9 mouse cellular contexts compared by ENCODE assay signal in the genomic region with DNA sequence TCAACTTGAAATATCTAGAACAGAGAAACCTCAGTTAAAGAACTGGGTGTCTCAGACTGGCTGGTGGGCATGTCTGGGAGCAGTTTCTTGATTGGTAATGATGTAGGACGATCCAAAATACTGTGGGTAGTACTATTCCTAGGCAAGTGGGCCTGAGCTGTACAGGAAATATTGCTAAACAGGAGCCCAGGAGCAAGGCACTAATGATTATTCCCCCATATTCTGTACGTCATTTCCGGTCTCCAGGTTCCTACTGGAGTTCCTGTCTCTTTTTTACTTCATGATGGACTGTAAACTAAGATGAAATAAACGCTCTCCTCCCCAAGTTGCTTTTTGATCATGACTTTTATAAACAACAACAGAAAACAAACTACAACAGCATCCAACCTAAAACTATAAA. TPM values are rescaled to one million over a fixed set of nuclear protein-coding genes. Genes with fewer than 3 reads are reported as not detected.
DNase-seq lines count a peak whose midpoint lies in the region; ATAC-seq and TF ChIP-seq lines count a peak whose summit lies in the region.
"Had no signal": no experiment of that assay in that cellular context is flagged by ENCODE, and none has a peak within 500 bp of the region (broad histone marks: within the 10 kb centered on the region; RNA-seq: fewer than 3 reads in every experiment).

No protein-coding gene starts in this region.

- peak overlapping the region; percentile 90 for H3K27ac ChIP-seq in gastrocnemius, adult 2 months
- no peak overlapping the region for H3K27ac ChIP-seq in lung, embryonic 16.5 days (ENCODE audit: low read length)
- no peak overlapping the region for H3K27ac ChIP-seq in liver, embryonic 12.5 days
- H3K27ac ChIP-seq in stomach, embryonic 15.5 days: peak overlapping the region; percentile 72; the same call in 1 of the 2 replicates

- TF ChIP-seq CTCF in gastrocnemius, adult 2 months (IDR thresholded peaks at IDR 0.05): no peak

- H3K27me3 ChIP-seq in lung, embryonic 16.5 days (ENCODE audit: control insufficient read depth, insufficient read depth, low read depth, low read length): no peaks in the 10 kb centered on the region
- H3K27me3 ChIP-seq in liver, embryonic 12.5 days (replicated peaks): no peaks in the 10 kb centered on the region
- H3K27me3 ChIP-seq in stomach, embryonic 15.5 days (replicated peaks): no peaks in the 10 kb centered on the region

- H3K9me3 ChIP-seq in lung, embryonic 16.5 days (ENCODE audit: control insufficient read depth, low read length): no peaks in the 10 kb centered on the region
- no peaks in the 10 kb centered on the region for H3K9me3 ChIP-seq in liver, embryonic 12.5 days (replicated peaks)
- no peaks in the 10 kb centered on the region for H3K9me3 ChIP-seq in stomach, embryonic 15.5 days

- no peaks in the 10 kb centered on the region for H3K36me3 ChIP-seq in lung, embryonic 16.5 days (ENCODE audit: control insufficient read depth, insufficient read depth, low read length)
- H3K36me3 ChIP-seq in liver, embryonic 12.5 days: no peaks in the 10 kb centered on the region
- no peaks in the 10 kb centered on the region for H3K36me3 ChIP-seq in stomach, embryonic 15.5 days

- peak overlapping the region; percentile 71 for H3K4me3 ChIP-seq in gastrocnemius, adult 2 months
- peak overlapping the region; percentile 49; the same call in 1 of the 2 replicates for H3K4me3 ChIP-seq in lung, embryonic 16.5 days (ENCODE audit: low read length)
- H3K4me3 ChIP-seq in liver, embryonic 12.5 days: peak overlapping the region; percentile 42; the same call in 1 of the 2 replicates
- H3K4me3 ChIP-seq in stomach, embryonic 15.5 days (replicated peaks): peak overlapping the region; percentile 44

- no peak overlapping the region for H3K9ac ChIP-seq in lung, embryonic 16.5 days (ENCODE audit: low read length)
- peak overlapping the region; percentile 51; the same call in 1 of the 2 replicates for H3K9ac ChIP-seq in liver, embryonic 12.5 days
- H3K9ac ChIP-seq in stomach, embryonic 15.5 days: no peak overlapping the region

- DNase-seq in gastrocnemius, adult 2 months: no peak
- no peak for DNase-seq in gastrocnemius, postnatal 36 days
- DNase-seq in lung, postnatal 14 days: no peak
- no peak for DNase-seq in left cerebral cortex, adult 11 months (ENCODE audit: low spot score)
- no peak for DNase-seq in embryo, embryonic 10.5 days (ENCODE audit: low spot score)
- DNase-seq: B cell, adult 2 months had no signal

- H3K4me2 ChIP-seq in lung, embryonic 16.5 days (ENCODE audit: low read depth, low read length): peak overlapping the region; percentile 70
- peak overlapping the region; percentile 66 for H3K4me2 ChIP-seq in liver, embryonic 12.5 days
- peak overlapping the region; percentile 63 for H3K4me2 ChIP-seq in stomach, embryonic 15.5 days

- H3K4me1 ChIP-seq in lung, embryonic 16.5 days (replicated peaks; ENCODE audit: control insufficient read depth, insufficient read depth, low read length): peaks cover 3% of the 10 kb centered on the region
- H3K4me1 ChIP-seq in liver, embryonic 12.5 days: peaks cover 11% of the 10 kb centered on the region; the same call in 1 of the 2 replicates
- H3K4me1 ChIP-seq in stomach, embryonic 15.5 days: no peaks in the 10 kb centered on the region

- ATAC-seq in lung, embryonic 16.5 days (ENCODE audit: low read depth): no peak
- no peak for ATAC-seq in liver, embryonic 12.5 days
- no peak for ATAC-seq in stomach, embryonic 15.5 days (ENCODE audit: insufficient read depth, low FRiP score, low read depth)

- WGBS in lung, embryonic 16.5 days: 77% methylated on average over 4 of the region's 4 CpGs
- WGBS in liver, embryonic 12.5 days (ENCODE audit: insufficient replicate concordance): 63% methylated on average over 4 of the region's 4 CpGs
- WGBS in stomach, embryonic 15.5 days: 80% methylated on average over 4 of the region's 4 CpGs

- intact Hi-C loops in gastrocnemius, adult 2 months (cut with DNase I): loop anchor here (2.0 to 5.0 kb wide), 2 partner anchors 33 to 63 kb away; no protein-coding TSS in a partner anchor
- intact Hi-C loops in gastrocnemius, postnatal 36 days (cut with DNase I): no loop called here

RNA-seq across cellular contexts. Expression of gene Gcnt2, which starts 5.7 kb away (rescaled TPM):
- total RNA-seq in gastrocnemius, adult 2 months (2021): 1 to 10 TPM; 8.7 to 8.9 TPM
- total RNA-seq in gastrocnemius, postnatal 36 days (2021): 1 to 10 TPM; 6.4 to 6.5 TPM
- polyA plus RNA-seq in lung, embryonic 16.5 days (2015; fragmentation: Nextera tagmentation; extraction: Ambion mirVana): 4.3 and 4.5 TPM in 2 replicates
- polyA plus RNA-seq in liver, embryonic 12.5 days (2016; fragmentation: Nextera tagmentation; extraction: Ambion mirVana): 1.5 TPM in 2 replicates
- polyA plus RNA-seq in stomach, embryonic 15.5 days (2015; fragmentation: Nextera tagmentation; extraction: Ambion mirVana): 7.9 and 9.0 TPM in 2 replicates

Comparison
In these comparisons a context has a peak if more than half of its experiments do, and no peak if none do; other contexts are left out.
1. H3K27ac ChIP-seq: peak in gastrocnemius, adult 2 months (single experiment) and stomach, embryonic 15.5 days (single experiment); none in lung, embryonic 16.5 days (single experiment) and liver, embryonic 12.5 days (single experiment).
2. Peak in every context shown above with its lines, with median percentiles within 50 percentile points of each other: H3K4me3 ChIP-seq and H3K4me2 ChIP-seq.